Mouse (Mus musculus): ENCODE results near the gene Kcnk18.

GRCm38 (mm10) chr19:59193456-59193855 lies 25.6 kb upstream of the Kcnk18 start:
- TF ChIP-seq GATA1 (IDR thresholded peaks at IDR 0.05; ENCODE audit: borderline replicate concordance, low read length) (no peak), CTCF (IDR thresholded peaks at IDR 0.05; ENCODE audit: low read depth, low read length) (no peak), POLR2AphosphoS5 (IDR thresholded peaks at IDR 0.05; ENCODE audit: insufficient replicate concordance, low read depth, low read length) (no peak)
